Mouse (Mus musculus): ENCODE results near the gene Tle4. TPM values are rescaled to one million over a fixed set of nuclear protein-coding genes. Genes with fewer than 3 reads are reported as not detected.

Gene Tle4
- polyA plus RNA-seq, 1 experiment: 0.76 TPM

DNA sequence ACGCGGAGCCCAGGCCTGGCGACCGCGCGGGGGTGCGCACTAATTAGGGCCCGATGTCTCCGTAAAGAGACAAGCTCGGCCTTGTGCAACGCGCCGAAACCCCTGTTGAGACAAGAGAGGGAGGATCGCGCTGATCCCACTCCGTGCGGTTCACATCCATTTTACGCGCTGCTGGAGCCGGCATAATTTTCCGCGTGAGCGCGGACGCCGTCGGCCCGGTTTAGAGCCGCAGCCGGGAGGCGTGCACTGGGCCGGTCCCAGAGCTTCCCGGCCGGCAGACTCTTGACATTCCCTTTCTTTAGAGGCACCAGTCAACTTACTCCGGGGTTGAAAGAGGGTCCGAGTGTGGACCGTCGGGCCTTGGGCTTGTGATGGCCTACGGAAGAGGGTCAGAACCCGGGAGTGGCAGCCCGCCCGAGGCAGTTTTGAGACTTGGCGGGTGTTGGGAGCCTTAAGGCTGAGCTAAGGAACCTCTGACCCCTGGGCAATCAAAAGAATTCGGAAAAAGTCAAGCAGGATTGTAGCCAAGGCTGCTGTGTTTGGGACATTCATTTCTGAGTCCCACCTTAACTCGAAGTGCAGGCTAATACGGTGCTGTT, 938 bp upstream of the Tle4 start:
- peaks cover 16% of the 10 kb centered on the region for H3K27me3 ChIP-seq (ENCODE audit: control insufficient read depth, insufficient read depth, insufficient read length)
- no peaks in the 10 kb centered on the region for H3K79me2 ChIP-seq (ENCODE audit: control insufficient read depth, insufficient read depth)
- H3K4me2 ChIP-seq (ENCODE audit: low read depth): peak overlapping the region; percentile 79
- H3K4me3 ChIP-seq: peak overlapping the region; percentile 36
- no peaks in the 10 kb centered on the region for H3K36me3 ChIP-seq (ENCODE audit: control insufficient read depth, insufficient read depth)
- TF ChIP-seq USF1 (IDR thresholded peaks at IDR 0.05; ENCODE audit: low read depth) (no peak), E2F4 (IDR thresholded peaks at IDR 0.05; ENCODE audit: insufficient read depth) (no peak)
- no peak overlapping the region for H3ac ChIP-seq (ENCODE audit: control insufficient read depth, insufficient read length)

DNA sequence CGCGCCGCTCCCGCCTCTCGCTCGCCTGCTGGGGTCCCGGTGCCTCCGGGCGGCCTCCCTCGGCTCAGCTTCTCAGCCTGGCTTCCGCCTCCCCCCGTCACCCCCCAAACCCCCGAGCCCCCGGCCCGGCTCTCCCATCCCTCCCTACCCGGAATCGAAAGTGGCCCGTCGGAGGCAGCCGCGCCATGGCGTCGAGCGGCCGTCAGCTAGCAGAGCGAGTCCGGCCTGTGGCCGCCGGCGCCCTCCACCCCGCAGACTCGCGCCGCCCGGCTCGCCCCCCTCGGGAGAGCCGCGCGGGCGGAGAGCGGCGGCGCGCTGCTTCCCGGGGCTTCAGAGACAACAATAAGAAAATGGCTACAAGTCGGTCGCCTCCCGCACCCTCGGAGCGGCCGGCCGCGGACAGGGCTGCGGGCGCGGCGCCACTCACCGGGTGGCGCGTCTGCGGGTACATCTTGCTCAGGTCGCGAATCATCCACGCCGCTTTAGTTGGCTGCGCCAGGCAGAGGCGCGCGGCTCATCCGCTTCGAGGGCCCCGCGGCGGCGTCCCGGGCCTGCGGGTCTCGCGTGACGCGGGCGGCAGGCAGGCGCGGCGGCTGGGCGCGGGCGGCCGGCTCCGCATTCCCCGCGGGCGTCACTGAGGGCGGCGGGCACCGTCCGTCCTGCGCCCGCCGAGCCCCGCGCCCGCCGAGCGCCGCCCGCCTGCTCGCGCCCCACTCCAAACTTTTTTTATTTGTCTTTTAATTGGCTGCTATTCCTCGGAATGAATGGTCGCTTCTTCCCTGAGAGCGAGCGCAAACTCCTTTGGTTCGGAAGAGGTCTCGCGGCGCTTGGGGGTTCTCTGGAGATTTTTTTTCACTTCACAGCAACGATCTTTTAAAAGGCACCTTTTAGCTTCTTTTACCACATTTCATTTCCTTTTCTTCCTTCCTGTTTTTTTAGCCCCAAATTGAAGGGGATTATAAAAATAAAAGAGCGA, 622 bp downstream of the Tle4 start:
- Histone ChIP-seq H3K4me3 (peak overlapping the region; percentile 36), H3K36me3 (ENCODE audit: control insufficient read depth, insufficient read depth) (no peaks in the 10 kb centered on the region), H3ac (ENCODE audit: control insufficient read depth, insufficient read length) (peak overlapping the region; percentile 98), H3K27me3 (ENCODE audit: control insufficient read depth, insufficient read depth, insufficient read length) (peaks cover 12% of the 10 kb centered on the region), H3K79me2 (ENCODE audit: control insufficient read depth, insufficient read depth) (no peaks in the 10 kb centered on the region), H3K4me2 (ENCODE audit: low read depth) (peak overlapping the region; percentile 97)
- TF ChIP-seq CEBPB (IDR thresholded peaks at IDR 0.05; ENCODE audit: insufficient read depth, poor library complexity, severe bottlenecking) (no peak), USF1 (IDR thresholded peaks at IDR 0.05; ENCODE audit: low read depth) (no peak), MYOG (IDR thresholded peaks at IDR 0.05; ENCODE audit: control insufficient read depth in 1 of 3, insufficient read depth in 1 of 3, insufficient read length in 2 of 3, low read depth in 2 of 3) (no peak), TCF12 (IDR thresholded peaks at IDR 0.05; ENCODE audit: insufficient read depth, poor library complexity, severe bottlenecking) (no peak), MYOD1 (IDR thresholded peaks at IDR 0.05; ENCODE audit: control insufficient read depth in 1 of 3, insufficient read length in 2 of 3, low read depth in 2 of 3) (no peak), SRF (IDR thresholded peaks at IDR 0.05; ENCODE audit: control insufficient read depth, insufficient read length, low read depth) (no peak), TCF3 (IDR thresholded peaks at IDR 0.05; ENCODE audit: insufficient read length, low read depth) (no peak), REST (IDR thresholded peaks at IDR 0.05; ENCODE audit: insufficient read depth, insufficient read length) (no peak), E2F4 (IDR thresholded peaks at IDR 0.05; ENCODE audit: insufficient read depth) (no peak)

DNA sequence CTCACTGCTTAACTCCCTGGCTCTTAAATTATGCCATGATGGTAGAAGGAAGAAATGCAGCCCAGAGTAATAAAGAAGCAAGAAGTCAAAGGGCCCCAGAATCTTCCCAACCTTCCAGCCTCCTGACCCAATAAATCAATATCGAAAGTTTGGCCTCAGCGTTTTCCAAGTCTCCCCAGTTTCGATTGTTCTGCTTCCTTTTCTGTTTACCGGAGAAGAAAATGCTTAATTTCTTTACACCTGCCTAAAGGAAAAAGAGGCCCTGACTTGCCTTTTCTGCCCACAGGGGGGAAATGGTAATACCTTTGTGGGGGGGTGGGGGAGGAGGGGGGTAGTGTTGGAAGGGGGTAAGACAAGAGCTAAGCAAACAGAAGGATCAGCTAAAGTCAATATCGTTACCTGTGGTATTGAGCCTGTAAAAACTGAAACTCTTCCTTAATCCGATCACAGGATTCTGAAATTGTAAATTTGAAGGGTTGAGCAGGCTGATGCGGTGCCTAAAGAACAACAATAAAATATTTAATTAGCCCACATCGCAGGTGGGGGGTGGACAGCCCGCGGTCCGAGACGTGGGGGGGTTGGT, 1.4 kb downstream of the Tle4 start:
- H3ac ChIP-seq (ENCODE audit: control insufficient read depth, insufficient read length): peak overlapping the region; percentile 98
- H3K4me3 ChIP-seq: peak overlapping the region; percentile 36
- peaks cover 12% of the 10 kb centered on the region for H3K27me3 ChIP-seq (ENCODE audit: control insufficient read depth, insufficient read depth, insufficient read length)
- H3K79me2 ChIP-seq (ENCODE audit: control insufficient read depth, insufficient read depth): no peaks in the 10 kb centered on the region
- peak overlapping the region; percentile 97 for H3K4me2 ChIP-seq (ENCODE audit: low read depth)
- TF ChIP-seq USF1 (IDR thresholded peaks at IDR 0.05; ENCODE audit: low read depth): no peak
- TF ChIP-seq MYOD1 (IDR thresholded peaks at IDR 0.05; ENCODE audit: control insufficient read depth in 1 of 3, insufficient read length in 2 of 3, low read depth in 2 of 3): no peak
- no peak for TF ChIP-seq CEBPB (IDR thresholded peaks at IDR 0.05; ENCODE audit: insufficient read depth, poor library complexity, severe bottlenecking)
- TF ChIP-seq MAX (IDR thresholded peaks at IDR 0.05; ENCODE audit: low read depth): no peak
- no peak for TF ChIP-seq TCF12 (IDR thresholded peaks at IDR 0.05; ENCODE audit: insufficient read depth, poor library complexity, severe bottlenecking)
- no peak for TF ChIP-seq SRF (IDR thresholded peaks at IDR 0.05; ENCODE audit: control insufficient read depth, insufficient read length, low read depth)
- no peak for TF ChIP-seq E2F4 (IDR thresholded peaks at IDR 0.05; ENCODE audit: insufficient read depth)
- no peak for TF ChIP-seq REST (IDR thresholded peaks at IDR 0.05; ENCODE audit: insufficient read depth, insufficient read length)
- no peak for TF ChIP-seq TCF3 (IDR thresholded peaks at IDR 0.05; ENCODE audit: insufficient read length, low read depth)
- TF ChIP-seq MYOG (IDR thresholded peaks at IDR 0.05; ENCODE audit: control insufficient read depth in 1 of 3, insufficient read depth in 1 of 3, insufficient read length in 2 of 3, low read depth in 2 of 3): no peak
- no peak for TF ChIP-seq POLR2A (IDR thresholded peaks at IDR 0.05; ENCODE audit: insufficient read length, low read depth)
- no peak for TF ChIP-seq POLR2AphosphoS2 (IDR thresholded peaks at IDR 0.05; ENCODE audit: insufficient read length, low read depth)
- no peaks in the 10 kb centered on the region for H3K36me3 ChIP-seq (ENCODE audit: control insufficient read depth, insufficient read depth)

DNA sequence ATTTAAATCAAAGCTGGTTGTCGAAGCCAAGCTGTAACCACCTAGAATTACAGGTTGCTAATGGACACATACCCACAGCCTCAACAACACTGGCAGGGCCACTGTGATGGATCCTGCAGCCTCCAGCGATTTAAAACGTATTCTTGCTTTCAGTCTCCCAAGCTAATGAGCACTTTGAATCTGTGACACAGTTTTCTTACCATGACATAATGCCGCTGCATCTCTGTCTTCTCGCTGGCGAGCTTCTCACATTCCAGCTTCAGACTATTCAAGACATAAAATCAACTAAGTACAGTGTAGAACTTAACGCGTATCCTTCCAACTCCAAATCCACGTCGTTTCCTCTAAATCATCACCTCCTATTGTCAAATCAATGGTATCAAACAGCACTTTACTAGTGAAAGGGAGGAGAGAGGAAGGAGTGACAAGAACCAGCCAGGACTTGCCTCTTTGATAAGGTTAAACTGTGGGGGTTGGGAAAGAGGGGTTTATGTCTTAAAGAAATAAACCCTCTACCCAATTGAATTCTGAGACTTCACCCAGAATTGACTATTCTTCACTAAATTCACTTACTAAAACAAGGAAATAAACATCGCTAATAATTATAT, 2.4 kb downstream of the Tle4 start:
- peaks cover 6% of the 10 kb centered on the region for H3K27me3 ChIP-seq (ENCODE audit: control insufficient read depth, insufficient read depth, insufficient read length)
- TF ChIP-seq TCF3 (IDR thresholded peaks at IDR 0.05; ENCODE audit: insufficient read length, low read depth) (no peak), MYOD1 (IDR thresholded peaks at IDR 0.05; ENCODE audit: control insufficient read depth in 1 of 3, insufficient read length in 2 of 3, low read depth in 2 of 3) (no peak), TCF12 (IDR thresholded peaks at IDR 0.05; ENCODE audit: insufficient read depth, poor library complexity, severe bottlenecking) (no peak), CEBPB (IDR thresholded peaks at IDR 0.05; ENCODE audit: insufficient read depth, poor library complexity, severe bottlenecking) (no peak), MAX (IDR thresholded peaks at IDR 0.05; ENCODE audit: low read depth) (no peak), E2F4 (IDR thresholded peaks at IDR 0.05; ENCODE audit: insufficient read depth) (no peak), REST (IDR thresholded peaks at IDR 0.05; ENCODE audit: insufficient read depth, insufficient read length) (no peak), MYOG (IDR thresholded peaks at IDR 0.05; ENCODE audit: control insufficient read depth in 1 of 3, insufficient read depth in 1 of 3, insufficient read length in 2 of 3, low read depth in 2 of 3) (no peak), POLR2A (IDR thresholded peaks at IDR 0.05; ENCODE audit: insufficient read length, low read depth) (no peak), SRF (IDR thresholded peaks at IDR 0.05; ENCODE audit: control insufficient read depth, insufficient read length, low read depth) (no peak), USF1 (IDR thresholded peaks at IDR 0.05; ENCODE audit: low read depth) (no peak), POLR2AphosphoS2 (IDR thresholded peaks at IDR 0.05; ENCODE audit: insufficient read length, low read depth) (no peak)
- H3ac ChIP-seq (ENCODE audit: control insufficient read depth, insufficient read length): no peak overlapping the region
- H3K4me3 ChIP-seq: no peak overlapping the region
- H3K79me2 ChIP-seq (ENCODE audit: control insufficient read depth, insufficient read depth): no peaks in the 10 kb centered on the region
- no peaks in the 10 kb centered on the region for H3K36me3 ChIP-seq (ENCODE audit: control insufficient read depth, insufficient read depth)
- H3K4me2 ChIP-seq (ENCODE audit: low read depth): no peak overlapping the region

All from myocyte (in vitro differentiated cells).